In genomic region chr7:133088830-133089261, GRCm38 (mm10) we compare ENCODE assay signal across 8 mouse cellular contexts. TPM values are rescaled to one million over a fixed set of nuclear protein-coding genes. Genes with fewer than 3 reads are reported as not detected.
A peak's percentile ranks its signal among the peaks of the same experiment; 100 is the strongest.
DNase-seq lines count a peak whose midpoint lies in the region; ATAC-seq and TF ChIP-seq lines count a peak whose summit lies in the region.

No protein-coding gene starts in this region.

- H3K9ac ChIP-seq in ES-Bruce4 (ENCODE audit: low read depth, poor library complexity, severe bottlenecking): no peak overlapping the region
- 0 out of 2 replicates have a peak overlapping the region, but pooled peaks have one; percentile 16 for H3K9ac ChIP-seq in hindbrain, embryonic 14.5 days
- H3K9ac ChIP-seq in midbrain, embryonic 12.5 days (replicated peaks): no peak overlapping the region; the same call in 1 of the 2 replicates

- WGBS in bone marrow, adult 2 months: 70% methylated on average over 11 of the region's 11 CpGs
- 45% methylated on average over 11 of the region's 11 CpGs for WGBS in hindbrain, embryonic 14.5 days
- 55% methylated on average over 11 of the region's 11 CpGs for WGBS in midbrain, embryonic 12.5 days

- peak overlapping the region; percentile 33 for H3K4me2 ChIP-seq in hindbrain, embryonic 14.5 days (replicated peaks)
- H3K4me2 ChIP-seq in midbrain, embryonic 12.5 days (replicated peaks): no peak overlapping the region

- no peaks in the 10 kb centered on the region for H3K9me3 ChIP-seq in ES-Bruce4 (replicated peaks; ENCODE audit: control insufficient read depth, insufficient read depth, low read length, poor library complexity, severe bottlenecking)
- no peaks in the 10 kb centered on the region for H3K9me3 ChIP-seq in hindbrain, embryonic 14.5 days (ENCODE audit: control insufficient read depth, low read length)
- H3K9me3 ChIP-seq in midbrain, embryonic 12.5 days: no peaks in the 10 kb centered on the region

- no peaks in the 10 kb centered on the region for H3K27me3 ChIP-seq in ES-Bruce4 (ENCODE audit: control insufficient read depth, insufficient read depth, low read length, poor library complexity, severe bottlenecking)
- H3K27me3 ChIP-seq in hindbrain, embryonic 14.5 days (ENCODE audit: control insufficient read depth, insufficient read depth, low read length): no peaks in the 10 kb centered on the region
- no peaks in the 10 kb centered on the region for H3K27me3 ChIP-seq in midbrain, embryonic 12.5 days

- no peak for TF ChIP-seq CTCF in ES-Bruce4 (IDR thresholded peaks at IDR 0.05; ENCODE audit: low read depth, low read length)
- no peak for TF ChIP-seq CTCF in bone marrow, adult 2 months (IDR thresholded peaks at IDR 0.05; ENCODE audit: control insufficient read depth, insufficient read depth, low read length)

- H3K36me3 ChIP-seq in ES-Bruce4 (ENCODE audit: control insufficient read depth, insufficient read depth, low read length, poor library complexity, severe bottlenecking): peaks cover 28% of the 10 kb centered on the region
- no peaks in the 10 kb centered on the region for H3K36me3 ChIP-seq in hindbrain, embryonic 14.5 days (replicated peaks; ENCODE audit: control insufficient read depth, insufficient read depth)
- H3K36me3 ChIP-seq in midbrain, embryonic 12.5 days: no peaks in the 10 kb centered on the region

- no peak for TF ChIP-seq EP300 in ES-Bruce4 (IDR thresholded peaks at IDR 0.05; ENCODE audit: insufficient read depth, low read depth, low read length)

- ATAC-seq in hindbrain, embryonic 14.5 days (ENCODE audit: low FRiP score): no peak
- ATAC-seq in midbrain, embryonic 12.5 days (ENCODE audit: low FRiP score, low read depth): no peak

- peaks cover 14% of the 10 kb centered on the region for H3K4me1 ChIP-seq in ES-Bruce4 (ENCODE audit: control insufficient read depth, insufficient read depth, low read length)
- no peaks in the 10 kb centered on the region for H3K4me1 ChIP-seq in bone marrow, adult 2 months (ENCODE audit: control insufficient read depth, insufficient read depth, low read length)
- H3K4me1 ChIP-seq in hindbrain, embryonic 14.5 days (replicated peaks; ENCODE audit: control insufficient read depth, insufficient read depth, low read length): peaks cover 26% of the 10 kb centered on the region
- H3K4me1 ChIP-seq in midbrain, embryonic 12.5 days: peaks cover 29% of the 10 kb centered on the region

- H3K27ac ChIP-seq in ES-Bruce4 (ENCODE audit: insufficient read depth, low read length): 0 out of 2 replicates have a peak overlapping the region, but pooled peaks have one; percentile 21
- H3K27ac ChIP-seq in bone marrow, adult 2 months (ENCODE audit: control insufficient read depth, insufficient read depth, low read depth, low read length, poor library complexity): 0 out of 2 replicates have a peak overlapping the region, but pooled peaks have one; percentile 21
- peak overlapping the region; percentile 72 for H3K27ac ChIP-seq in hindbrain, embryonic 14.5 days
- H3K27ac ChIP-seq in midbrain, embryonic 12.5 days (replicated peaks): peak overlapping the region; percentile 73

- peak; percentile 25 to 53 for DNase-seq in frontal cortex, adult 2 months (ENCODE audit: extremely low spot score in 1 of 2, low spot score in 1 of 2)
- DNase-seq in hindbrain, embryonic 14.5 days (ENCODE audit: low spot score): peak; percentile 62
- peak; percentile 38 to 63 for DNase-seq in layer of hippocampus, postnatal 36 days
- DNase-seq in telencephalon, adult 2 months (ENCODE audit: low read depth, low spot score): peak; percentile 59
- no peak for DNase-seq in spleen, adult 12 weeks (ENCODE audit: low spot score)

- no peak for TF ChIP-seq POLR2A in ES-Bruce4 (IDR thresholded peaks at IDR 0.05; ENCODE audit: insufficient read depth, low read length)
- no peak for TF ChIP-seq POLR2A in bone marrow, adult 2 months (IDR thresholded peaks at IDR 0.05; ENCODE audit: borderline replicate concordance, control insufficient read depth, low read depth, low read length)

- no peak overlapping the region for H3K4me3 ChIP-seq in ES-Bruce4 (ENCODE audit: low read depth, low read length)
- H3K4me3 ChIP-seq in bone marrow, adult 2 months (replicated peaks; ENCODE audit: control insufficient read depth, low read depth, low read length): no peak overlapping the region
- H3K4me3 ChIP-seq in hindbrain, embryonic 14.5 days (replicated peaks; ENCODE audit: low read length): no peak overlapping the region
- H3K4me3 ChIP-seq in midbrain, embryonic 12.5 days: no peak overlapping the region

RNA-seq across cellular contexts. Expression of gene Fgfr2, which starts 34.3 kb away (rescaled TPM):
- polyA plus RNA-seq in ES-Bruce4 (2011; ENCODE audit: insufficient read depth, insufficient read length, low read depth, missing spikeins): 31.6 and 34.8 TPM in 2 replicates
- polyA plus RNA-seq in bone marrow, adult 2 months (2011; ENCODE audit: insufficient read depth, insufficient read length, low replicate concordance, missing spikeins): 8.2 and 9.0 TPM in 2 replicates
- polyA plus RNA-seq in frontal cortex, adult 2 months (2012; rRNA removed): 63.2 and 69.6 TPM in 2 replicates
- polyA plus RNA-seq in hindbrain, embryonic 14.5 days (2014; fragmentation: Nextera tagmentation; extraction: Ambion mirVana): 29.1 and 43.5 TPM in 2 replicates
- 10 to 100 TPM; 45.4 to 47.9 TPM for total RNA-seq in layer of hippocampus, postnatal 36 days (2021)
- polyA plus RNA-seq in midbrain, embryonic 12.5 days (2016; fragmentation: Nextera tagmentation; extraction: Ambion mirVana): 96.5 and 98.9 TPM in 2 replicates

RNA-seq across cellular contexts. Expression of gene Ctbp2, which starts 35.3 kb away (rescaled TPM):
- polyA plus RNA-seq in ES-Bruce4 (2011; ENCODE audit: insufficient read depth, insufficient read length, low read depth, missing spikeins): 218 and 252 TPM in 2 replicates
- 1.9 and 33.5 TPM in 2 replicates for polyA plus RNA-seq in bone marrow, adult 2 months (2011; ENCODE audit: insufficient read depth, insufficient read length, low replicate concordance, missing spikeins)
- 59.6 and 59.8 TPM in 2 replicates for polyA plus RNA-seq in frontal cortex, adult 2 months (2012; rRNA removed)
- 68.7 and 72.6 TPM in 2 replicates for polyA plus RNA-seq in hindbrain, embryonic 14.5 days (2014; fragmentation: Nextera tagmentation; extraction: Ambion mirVana)
- 10 to 100 TPM; 50.2 to 57.2 TPM for total RNA-seq in layer of hippocampus, postnatal 36 days (2021)
- polyA plus RNA-seq in midbrain, embryonic 12.5 days (2016; fragmentation: Nextera tagmentation; extraction: Ambion mirVana): 111 and 118 TPM in 2 replicates

Comparison
In these comparisons a context has a peak if more than half of its experiments do, and no peak if none do; other contexts are left out.
1. H3K27ac ChIP-seq: peak in every context shown above with its lines; median percentile 73 in midbrain, embryonic 12.5 days; 72 in hindbrain, embryonic 14.5 days; 21 in ES-Bruce4; 21 in bone marrow, adult 2 months.